In genomic region chr3:36689392-36690291, GRCm38 (mm10) we compare ENCODE assay signal across 8 mouse cellular contexts. TPM values are rescaled to one million over a fixed set of nuclear protein-coding genes. Genes with fewer than 3 reads are reported as not detected.
A peak's percentile ranks its signal among the peaks of the same experiment; 100 is the strongest.
DNase-seq lines count a peak whose midpoint lies in the region; ATAC-seq and TF ChIP-seq lines count a peak whose summit lies in the region.

TSS of gene Trpc3 (minus strand) at chr3:36690167.

- no peak within 1 kb of the TSS for H3K27ac ChIP-seq in ES-Bruce4 (ENCODE audit: insufficient read depth, low read length)
- no peak within 1 kb of the TSS; the same call in 1 of the 2 replicates for H3K27ac ChIP-seq in bone marrow, adult 2 months (ENCODE audit: control insufficient read depth, insufficient read depth, low read depth, low read length, poor library complexity)
- H3K27ac ChIP-seq in embryonic fibroblast, embryonic 13.5 days (ENCODE audit: insufficient read depth, low read length) = no peak within 1 kb of the TSS
- H3K27ac ChIP-seq in heart, postnatal 0 days (ENCODE audit: low read depth) = peak within 1 kb of the TSS; percentile 26
- no peak within 1 kb of the TSS for H3K27ac ChIP-seq in lung, embryonic 14.5 days (ENCODE audit: low read depth)

- peak within 1 kb of the TSS; percentile 74 for H3K4me2 ChIP-seq in heart, postnatal 0 days (ENCODE audit: low read depth, low read length)
- peak within 1 kb of the TSS; percentile 91 for H3K4me2 ChIP-seq in lung, embryonic 14.5 days

- H3K27me3 ChIP-seq in ES-Bruce4 (ENCODE audit: control insufficient read depth, insufficient read depth, low read length, poor library complexity, severe bottlenecking) = peaks cover 11% of the 10 kb centered on the region; the same call in 1 of the 2 replicates
- no peaks in the 10 kb centered on the region for H3K27me3 ChIP-seq in heart, postnatal 0 days (ENCODE audit: control insufficient read depth, insufficient read depth, low read length)
- H3K27me3 ChIP-seq in lung, embryonic 14.5 days (ENCODE audit: insufficient read depth, low read length) = peaks cover 15% of the 10 kb centered on the region

- ATAC-seq in heart, postnatal 0 days (ENCODE audit: insufficient read depth, low read depth) = peak; percentile 80
- ATAC-seq in lung, embryonic 14.5 days (ENCODE audit: insufficient read depth) = peak; percentile 89
- ATAC-seq in inflammation-experienced regulatory T-cells, adult 6 months = no peak

- H3K4me1 ChIP-seq in ES-Bruce4 (ENCODE audit: control insufficient read depth, insufficient read depth, low read length) = no peaks in the 10 kb centered on the region
- no peaks in the 10 kb centered on the region for H3K4me1 ChIP-seq in bone marrow, adult 2 months (ENCODE audit: control insufficient read depth, insufficient read depth, low read length)
- no peaks in the 10 kb centered on the region for H3K4me1 ChIP-seq in embryonic fibroblast, embryonic 13.5 days (ENCODE audit: control insufficient read depth, insufficient read depth, low read length)
- H3K4me1 ChIP-seq in heart, postnatal 0 days (ENCODE audit: control insufficient read depth, insufficient read depth) = no peaks in the 10 kb centered on the region
- no peaks in the 10 kb centered on the region for H3K4me1 ChIP-seq in lung, embryonic 14.5 days (ENCODE audit: insufficient read depth)

- WGBS in bone marrow, adult 2 months = 2% methylated on average over 91 of the region's 91 CpGs
- WGBS in heart, postnatal 0 days = under 1% methylated on average over 80 of the region's 91 CpGs
- WGBS in lung, embryonic 14.5 days = 1% methylated on average over 91 of the region's 91 CpGs

- H3K36me3 ChIP-seq in ES-Bruce4 (ENCODE audit: control insufficient read depth, insufficient read depth, low read length, poor library complexity, severe bottlenecking) = no peaks in the 10 kb centered on the region
- H3K36me3 ChIP-seq in heart, postnatal 0 days (replicated peaks; ENCODE audit: control insufficient read depth, insufficient read depth, low read length) = no peaks in the 10 kb centered on the region
- H3K36me3 ChIP-seq in lung, embryonic 14.5 days (ENCODE audit: insufficient read depth) = no peaks in the 10 kb centered on the region

- no peaks in the 10 kb centered on the region; the same call in 1 of the 2 replicates for H3K9me3 ChIP-seq in ES-Bruce4 (replicated peaks; ENCODE audit: control insufficient read depth, insufficient read depth, low read length, poor library complexity, severe bottlenecking)
- no peaks in the 10 kb centered on the region for H3K9me3 ChIP-seq in heart, postnatal 0 days (replicated peaks; ENCODE audit: control insufficient read depth, low read length)
- H3K9me3 ChIP-seq in lung, embryonic 14.5 days (ENCODE audit: low read depth, low read length) = no peaks in the 10 kb centered on the region

- peak; percentile 62 for DNase-seq in heart, postnatal 0 days (ENCODE audit: low spot score)
- peak; percentile 64 for DNase-seq in kidney, postnatal 14 days
- DNase-seq in lung, embryonic 14.5 days = peak; percentile 68
- DNase-seq in retina, adult 2 months (ENCODE audit: low read depth, low spot score) = peak; percentile 18

- no peak for TF ChIP-seq CTCF in ES-Bruce4 (IDR thresholded peaks at IDR 0.05; ENCODE audit: low read depth, low read length)
- no peak for TF ChIP-seq CTCF in bone marrow, adult 2 months (IDR thresholded peaks at IDR 0.05; ENCODE audit: control insufficient read depth, insufficient read depth, low read length)
- TF ChIP-seq CTCF in embryonic fibroblast, embryonic 13.5 days (IDR thresholded peaks at IDR 0.05; ENCODE audit: borderline replicate concordance, insufficient read depth, low read length) = peak; percentile 10; the same call in 1 of the 2 replicates
- TF ChIP-seq CTCF in heart, postnatal 0 days (IDR thresholded peaks at IDR 0.05; ENCODE audit: low read depth) = peak; percentile 30; the same call in 1 of the 2 replicates
- TF ChIP-seq CTCF in lung, embryonic 14.5 days (IDR thresholded peaks at IDR 0.05; ENCODE audit: low read depth) = no peak; the same call in 1 of the 2 replicates

- no peak for TF ChIP-seq POLR2A in ES-Bruce4 (IDR thresholded peaks at IDR 0.05; ENCODE audit: insufficient read depth, low read length)
- no peak for TF ChIP-seq POLR2A in bone marrow, adult 2 months (IDR thresholded peaks at IDR 0.05; ENCODE audit: borderline replicate concordance, control insufficient read depth, low read depth, low read length)
- TF ChIP-seq POLR2A in embryonic fibroblast, embryonic 13.5 days (IDR thresholded peaks at IDR 0.05; ENCODE audit: low read depth, low read length) = no peak

- no peak for TF ChIP-seq EP300 in ES-Bruce4 (IDR thresholded peaks at IDR 0.05; ENCODE audit: insufficient read depth, low read depth, low read length)
- TF ChIP-seq EP300 in heart, postnatal 0 days (IDR thresholded peaks at IDR 0.05; ENCODE audit: low read depth) = no peak

- H3K9ac ChIP-seq in ES-Bruce4 (ENCODE audit: low read depth, poor library complexity, severe bottlenecking) = peak within 1 kb of the TSS; percentile 49; the same call in 1 of the 2 replicates
- peak within 1 kb of the TSS; percentile 57 for H3K9ac ChIP-seq in heart, postnatal 0 days (replicated peaks; ENCODE audit: low read depth, low read length)
- H3K9ac ChIP-seq in lung, embryonic 14.5 days = peak within 1 kb of the TSS; percentile 56

- H3K4me3 ChIP-seq in ES-Bruce4 (ENCODE audit: low read depth, low read length) = peak within 1 kb of the TSS; percentile 61
- H3K4me3 ChIP-seq in bone marrow, adult 2 months (replicated peaks; ENCODE audit: control insufficient read depth, low read depth, low read length) = peak within 1 kb of the TSS; percentile 6
- peak within 1 kb of the TSS; percentile 38 for H3K4me3 ChIP-seq in embryonic fibroblast, embryonic 13.5 days (ENCODE audit: insufficient read depth, low read length)
- peak within 1 kb of the TSS; percentile 60 for H3K4me3 ChIP-seq in heart, postnatal 0 days (ENCODE audit: low read depth, low read length)
- H3K4me3 ChIP-seq in lung, embryonic 14.5 days (ENCODE audit: low read depth, low read length) = peak within 1 kb of the TSS; percentile 60

RNA-seq across cellular contexts. Expression of gene Trpc3, which starts in this region (rescaled TPM):
- not detected in 2 replicates for polyA plus RNA-seq in ES-Bruce4 (2011; ENCODE audit: insufficient read depth, insufficient read length, low read depth, missing spikeins)
- 4.1 TPM in 1 of 2 replicates, not detected in the other for polyA plus RNA-seq in bone marrow, adult 2 months (2011; ENCODE audit: insufficient read depth, insufficient read length, low replicate concordance, missing spikeins)
- 0.60 TPM in 1 of 2 replicates, not detected in the other for polyA plus RNA-seq in embryonic fibroblast, embryonic 13.5 days (2011; ENCODE audit: insufficient read length, low read depth, missing spikeins)
- total RNA-seq in heart, postnatal 0 days (2014; rRNA removed; ENCODE audit: low replicate concordance) = 6.3 and 9.1 TPM in 2 replicates
- 2.8 and 3.5 TPM in 2 replicates for polyA plus RNA-seq in heart, postnatal 0 days (2015; fragmentation: Nextera tagmentation; extraction: Ambion mirVana)
- 2.4 and 3.9 TPM in 2 replicates for polyA plus RNA-seq in lung, embryonic 14.5 days (2014; fragmentation: Nextera tagmentation; extraction: Ambion mirVana)
- polyA plus RNA-seq in inflammation-experienced regulatory T-cells, adult 6 months (2017; shearing (Covaris generic)) = not detected

Comparison
In these comparisons a context has a peak if more than half of its experiments do, and no peak if none do; other contexts are left out.
1. H3K4me3 ChIP-seq: peak in every context shown above with its lines; median percentile 61 in ES-Bruce4; 60 in heart, postnatal 0 days; 60 in lung, embryonic 14.5 days; 38 in embryonic fibroblast, embryonic 13.5 days; 6 in bone marrow, adult 2 months.
2. CTCF ChIP-seq: peak in embryonic fibroblast, embryonic 13.5 days (single experiment) and heart, postnatal 0 days (single experiment); none in ES-Bruce4 (single experiment), bone marrow, adult 2 months (single experiment) and lung, embryonic 14.5 days (single experiment).
3. DNase-seq: peak in every context shown above with its lines; median percentile 68 in lung, embryonic 14.5 days; 64 in kidney, postnatal 14 days; 62 in heart, postnatal 0 days; 18 in retina, adult 2 months.
4. Peak in every context shown above with its lines, with median percentiles within 50 percentile points of each other: H3K9ac ChIP-seq.